Mouse (Mus musculus) urinary bladder, adult 2 months (tissue): ENCODE measurements around the gene Dhx16. TPM values are rescaled to one million over a fixed set of nuclear protein-coding genes. Genes with fewer than 3 reads are reported as not detected.
"Not testable (repeated sequence)": the region's sequence is repeated elsewhere in the genome, so short reads cannot be mapped to it uniquely, and the experiment has no call there.

Source experiments
- DNase-seq: peaks from one replicate; pipeline ENCODE4 v3.0.0; 2022; ENCODE audit warnings: low spot score
- polyA plus RNA-seq: library from polyadenylated mRNA; depleted of rRNA; stranded (reverse); fragments of >200 nt; gene quantifications from 2 replicates; pipeline ENCODE4 v1.2.3, GENCODE M21; 2012; rRNA removed

Dhx16 gene
- 53.4 and 57.7 TPM in 2 replicates for polyA plus RNA-seq

DNA sequence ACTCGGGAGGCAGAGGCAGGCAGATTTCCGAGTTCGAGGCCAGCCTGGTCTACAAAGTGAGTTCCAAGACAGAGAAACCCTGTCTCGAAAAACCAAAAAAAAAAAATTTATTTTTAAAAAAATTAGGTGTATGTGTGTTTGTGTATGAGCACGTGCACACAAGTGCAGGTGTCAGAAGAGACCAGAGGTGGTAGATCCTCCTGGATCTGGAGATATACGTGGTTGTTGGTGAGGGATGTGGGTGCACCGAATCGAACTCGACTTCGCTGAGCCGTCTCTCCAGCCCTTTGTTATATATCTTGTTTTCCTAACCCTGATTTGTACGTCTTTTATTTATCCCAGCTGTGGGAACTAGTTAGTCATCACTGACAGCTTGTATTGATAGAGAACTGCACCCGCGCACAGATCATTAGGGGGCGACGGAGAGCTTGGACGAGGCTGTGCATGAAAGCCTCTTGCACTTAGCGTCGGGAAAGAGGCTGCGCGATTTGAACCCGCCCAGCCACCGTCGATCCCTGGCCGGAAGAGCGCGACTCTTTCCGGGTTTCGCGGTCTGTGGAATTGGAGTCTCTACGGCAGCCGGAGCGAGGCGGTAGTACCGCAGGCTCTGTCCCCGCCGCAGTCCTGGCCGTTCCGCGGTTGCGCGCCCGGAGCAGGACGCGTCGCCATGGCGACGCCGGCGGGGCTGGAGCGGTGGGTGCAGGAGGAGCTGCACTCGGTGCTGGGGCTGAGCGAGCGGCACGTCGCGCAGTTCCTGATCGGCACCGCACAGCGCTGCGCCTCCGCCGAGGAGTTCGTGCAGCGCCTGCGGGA is at the start of gene Dhx16:
TSS of gene Dhx16 (plus strand) at position 575 of the 813 bp plus-strand sequence.
- peak; percentile 84 for DNase-seq

GRCm38 (mm10) chr17:35832400-35833238 is 47.0 kb upstream of the Dhx16 start:
- no peak for DNase-seq

DNA sequence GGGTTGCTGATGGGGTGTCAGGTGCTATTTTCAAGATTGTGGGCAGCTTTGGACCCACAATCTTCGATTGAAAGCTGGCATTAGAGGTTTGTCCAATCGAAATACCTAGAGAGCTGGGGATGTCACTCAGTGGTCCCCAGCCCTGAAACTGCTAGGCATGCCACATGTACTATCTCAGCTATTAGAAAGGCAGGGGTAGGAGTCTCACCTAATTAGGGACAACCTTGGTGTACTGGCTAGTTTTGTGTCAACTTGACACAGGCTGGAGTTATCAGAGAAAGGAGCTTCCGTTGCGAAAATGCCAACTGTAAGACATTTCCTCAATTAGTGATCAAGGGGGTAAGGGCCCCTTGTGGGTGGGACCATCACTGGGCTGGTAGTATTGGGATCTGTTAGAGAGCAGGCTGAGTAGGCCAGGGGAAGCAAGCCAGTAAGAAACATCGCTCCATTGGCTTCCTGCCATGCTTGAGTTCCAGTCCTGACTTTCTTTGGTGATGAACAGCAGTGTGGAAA is 46.3 kb upstream of the Dhx16 start:
- no peak for DNase-seq

GRCm38 (mm10) chr17:35833894-35834293 is 45.7 kb upstream of the Dhx16 start:
- no peak for DNase-seq

- peak; percentile 29 for DNase-seq
Observed at GRCm38 (mm10) chr17:35834696-35835422, 44.8 kb upstream of the Dhx16 start.

DNA sequence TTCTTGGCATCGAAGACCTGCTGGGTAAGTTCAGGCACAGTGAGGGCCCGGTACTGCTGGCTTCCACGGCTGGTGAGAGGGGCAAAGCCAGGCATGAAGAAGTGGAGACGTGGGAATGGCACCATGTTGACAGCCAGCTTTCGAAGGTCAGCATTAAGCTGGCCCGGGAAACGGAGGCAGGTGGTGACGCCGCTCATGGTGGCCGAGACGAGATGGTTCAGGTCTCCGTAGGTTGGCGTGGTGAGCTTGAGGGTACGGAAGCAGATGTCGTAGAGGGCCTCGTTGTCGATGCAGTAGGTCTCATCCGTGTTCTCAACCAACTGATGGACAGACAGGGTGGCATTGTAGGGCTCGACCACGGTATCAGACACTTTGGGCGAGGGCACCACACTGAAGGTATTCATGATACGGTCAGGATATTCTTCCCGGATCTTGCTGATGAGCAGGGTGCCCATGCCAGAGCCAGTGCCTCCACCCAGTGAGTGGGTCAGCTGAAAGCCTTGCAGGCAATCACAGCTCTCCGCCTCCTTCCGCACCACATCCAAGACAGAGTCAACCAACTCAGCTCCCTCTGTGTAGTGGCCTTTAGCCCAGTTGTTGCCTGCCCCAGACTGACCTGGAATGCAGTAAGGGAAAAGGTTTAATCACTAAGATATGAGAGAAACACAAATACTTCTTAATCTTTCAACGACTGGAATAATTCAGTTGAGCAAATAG is 44.0 kb upstream of the Dhx16 start:
- DNase-seq = peak; percentile 30

- peak; percentile 41 for DNase-seq
Observed at GRCm38 (mm10) chr17:35836178-35836965, 43.2 kb upstream of the Dhx16 start.

DNA sequence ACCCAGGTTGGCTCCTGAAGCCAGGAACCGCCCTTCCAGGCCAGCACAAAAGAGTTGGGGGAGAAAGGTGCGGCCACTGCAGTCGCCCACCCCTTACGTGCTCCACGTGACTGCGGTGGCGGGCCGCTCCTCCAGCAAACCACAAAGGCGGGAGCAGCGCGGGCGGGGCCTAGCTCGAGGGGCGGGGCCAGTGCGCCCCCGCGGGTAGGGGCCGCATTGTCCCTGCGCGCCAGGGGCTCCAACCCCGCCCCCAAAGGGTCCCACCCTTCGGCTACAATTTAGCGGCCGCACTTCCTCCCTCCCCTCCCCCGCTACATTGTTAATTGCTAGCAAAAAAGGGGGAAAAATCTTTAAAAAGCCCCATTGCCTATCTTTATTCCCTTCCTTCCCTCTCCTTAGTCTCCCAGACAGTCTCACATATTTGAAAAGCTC is 42.6 kb upstream of the Dhx16 start:
- peak; percentile 67 for DNase-seq

GRCm38 (mm10) chr17:35837487-35837886 is 42.1 kb upstream of the Dhx16 start:
- peak; percentile 32 for DNase-seq

GRCm38 (mm10) chr17:35838122-35838544 is 41.5 kb upstream of the Dhx16 start, which contains the start of gene Tubb5:
Gene Tubb5, minus strand, starts transcription at chr17:35838306.
- DNase-seq = peak; percentile 91

GRCm38 (mm10) chr17:35838570-35838969 is 41.0 kb upstream of the Dhx16 start:
- DNase-seq = no peak

GRCm38 (mm10) chr17:35839002-35839401 is 40.6 kb upstream of the Dhx16 start:
- DNase-seq = not testable (repeated sequence)

DNA sequence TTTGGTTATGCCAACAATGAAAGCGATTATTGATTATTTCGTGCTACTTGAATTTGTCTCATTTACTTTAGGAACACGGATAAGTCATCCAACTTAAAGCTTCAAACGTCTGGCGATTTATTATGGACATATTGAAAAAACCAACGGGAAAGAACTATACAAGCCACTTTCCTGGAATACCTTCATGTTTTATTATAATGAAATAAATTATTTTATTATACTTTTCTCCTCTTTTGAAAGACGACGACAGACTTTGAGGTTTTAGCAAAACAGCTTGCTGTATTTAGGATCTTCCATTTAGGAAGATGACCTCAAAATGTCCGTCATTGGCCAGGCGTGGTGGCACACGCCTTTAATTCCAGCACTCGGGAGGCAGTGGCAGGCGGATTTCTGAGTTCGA is 39.1 kb upstream of the Dhx16 start:
- no peak for DNase-seq

DNA sequence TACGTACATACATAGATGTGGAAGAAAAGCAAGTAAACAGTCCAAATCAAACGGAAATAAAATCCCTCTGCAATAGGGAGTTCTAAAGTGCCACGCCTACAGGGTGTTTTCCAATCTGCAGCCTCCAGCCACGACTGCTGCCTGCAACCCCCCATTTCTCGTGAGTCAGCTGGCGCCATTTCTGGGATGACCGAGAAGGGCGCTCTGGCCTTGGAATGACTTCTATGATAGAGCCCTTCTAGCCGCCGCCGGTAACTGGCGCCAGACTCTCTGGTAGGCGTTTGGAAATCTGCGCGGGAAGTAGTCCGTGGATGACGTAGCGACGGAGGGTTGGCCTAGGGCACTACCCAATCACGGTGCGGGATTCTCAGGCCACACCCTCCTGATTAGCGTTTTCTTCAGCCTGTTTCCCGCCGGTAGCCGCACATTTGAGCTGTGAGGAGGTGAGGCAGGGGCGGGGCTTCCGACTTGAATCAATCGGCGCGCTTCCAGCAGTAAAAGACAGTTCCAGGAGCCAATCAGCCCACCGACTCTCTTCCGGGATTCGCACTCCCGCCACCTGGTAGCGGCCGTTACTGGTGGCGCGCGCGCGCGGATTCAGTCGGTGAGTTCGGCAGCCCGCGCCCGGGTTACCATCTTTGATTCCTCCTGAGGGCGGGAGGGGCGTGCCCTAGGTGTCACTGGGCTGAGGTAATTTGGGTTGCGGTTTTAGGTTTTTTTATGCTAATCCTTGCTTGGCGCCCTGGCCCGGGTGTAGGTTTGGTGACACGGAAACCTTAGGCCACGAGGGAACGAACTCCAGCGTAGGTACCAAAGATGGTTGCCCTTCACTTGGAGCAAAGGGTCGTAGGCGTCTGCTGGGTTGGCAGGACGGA is 38.3 kb upstream of the Dhx16 start, which contains the start of gene Mdc1:
TSS of gene Mdc1 (plus strand) at position 440 of the 875 bp plus-strand sequence.
- peak; percentile 87 for DNase-seq

DNA sequence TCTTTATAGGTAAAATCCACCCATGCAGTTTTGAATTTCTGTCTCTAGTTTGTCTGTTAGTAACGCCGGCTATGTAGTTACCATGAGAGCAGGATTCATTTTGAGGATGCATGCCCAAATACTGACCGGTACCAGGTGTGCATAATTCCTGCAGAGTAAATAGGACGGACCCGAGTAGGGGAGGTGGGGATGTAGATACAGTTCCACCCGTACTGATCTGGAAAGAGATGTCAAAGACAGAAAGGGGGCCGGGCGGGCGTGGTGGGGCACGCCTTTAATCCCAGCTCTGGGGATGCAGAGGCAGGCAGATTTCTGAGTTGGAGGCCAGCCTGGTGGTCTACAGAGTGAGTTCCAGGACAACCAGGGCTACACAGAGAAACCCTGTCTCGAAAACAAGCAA is 37.6 kb upstream of the Dhx16 start:
- DNase-seq = peak; percentile 19

GRCm38 (mm10) chr17:35843514-35843913 is 36.1 kb upstream of the Dhx16 start:
- no peak for DNase-seq

GRCm38 (mm10) chr17:35848112-35848511 is 31.5 kb upstream of the Dhx16 start:
- no peak for DNase-seq

- no peak for DNase-seq
Observed at GRCm38 (mm10) chr17:35850974-35851373, 28.6 kb upstream of the Dhx16 start.

- no peak for DNase-seq
Observed at GRCm38 (mm10) chr17:35859371-35859770, 20.2 kb upstream of the Dhx16 start.
